Mouse (Mus musculus): Measurements from ENCODE around the gene Kifc3. TPM values are rescaled to one million over a fixed set of nuclear protein-coding genes. Genes with fewer than 3 reads are reported as not detected.

Gene Kifc3
- polyA plus RNA-seq, 1 experiment from 2014 or later: 17.9 TPM

DNA sequence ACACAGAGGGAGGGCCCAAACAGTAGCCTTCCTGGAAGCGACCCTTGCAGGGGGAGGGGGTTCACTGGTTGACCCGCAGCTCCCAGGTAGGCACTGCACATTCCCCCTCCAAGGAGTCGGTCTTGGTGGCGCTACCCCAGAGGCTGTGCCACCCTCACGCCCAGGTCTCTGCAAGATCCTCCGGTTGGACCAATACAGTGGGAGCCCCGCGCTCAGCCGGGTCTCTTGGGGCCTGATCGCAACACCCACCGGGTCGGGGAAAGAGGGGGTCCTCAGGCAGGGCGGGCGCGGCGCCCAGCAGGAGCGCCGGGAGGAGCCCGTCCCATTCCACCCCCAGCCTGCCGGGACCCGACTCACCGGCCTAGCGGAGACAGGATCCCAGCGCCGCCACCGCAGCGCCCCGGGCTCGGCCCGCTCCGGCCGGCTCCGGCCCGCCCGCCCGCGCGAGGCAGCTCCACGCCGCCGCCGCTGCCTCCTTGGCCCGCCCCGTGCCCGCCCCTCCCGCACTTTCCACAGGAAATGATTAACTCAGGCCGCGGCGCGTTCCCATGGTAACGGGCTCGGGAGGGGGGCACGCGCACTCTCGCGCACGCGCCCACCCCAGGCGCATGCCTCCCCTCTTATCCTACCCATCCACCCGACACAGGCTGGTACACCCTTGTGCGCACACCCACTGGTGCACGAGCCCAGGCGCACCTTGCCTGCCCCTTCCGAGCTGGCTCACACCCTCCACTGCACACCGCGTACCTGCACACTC, 60.4 kb downstream of the Kifc3 start:
- peak; percentile 55 for ATAC-seq (ENCODE audit: insufficient number of reproducible peaks, low FRiP score, low TSS enrichment, low read depth)

DNA sequence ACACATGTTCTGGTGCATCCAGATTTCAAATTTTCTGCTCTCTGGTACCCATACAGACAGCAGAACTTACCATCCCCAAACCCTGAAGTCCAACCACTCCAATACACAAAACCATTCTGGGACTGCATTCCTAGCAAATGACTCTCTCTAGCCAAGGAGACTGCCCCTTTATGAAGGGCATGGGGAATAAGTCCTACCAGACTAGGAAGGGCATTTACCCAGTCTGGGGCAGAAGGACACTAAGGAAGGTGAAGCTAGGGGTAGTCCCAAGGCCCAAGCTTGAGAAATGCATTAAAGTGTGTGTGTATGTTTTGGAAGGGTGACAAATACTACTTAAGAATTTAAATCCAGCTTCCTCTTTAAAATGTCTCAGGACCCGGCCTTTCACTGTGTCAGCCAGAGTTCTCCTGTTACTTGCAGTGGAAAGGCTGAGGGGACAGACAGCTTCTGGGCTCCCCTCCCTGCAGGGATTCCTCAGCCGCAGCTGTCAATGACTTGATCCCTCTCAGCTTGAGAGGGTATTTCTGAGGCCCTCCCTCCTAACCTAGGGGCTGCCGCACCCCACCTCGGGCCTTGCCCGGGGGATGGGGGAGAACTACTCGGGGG, 61.0 kb downstream of the Kifc3 start:
- 3% methylated on average over 6 of the region's 6 CpGs for WGBS
- Histone ChIP-seq H3K4me3 (replicated peaks) (peak overlapping the region; percentile 55), H3K4me1 (peaks cover 53% of the 10 kb centered on the region), H3K4me2 (replicated peaks) (peak overlapping the region; percentile 92), H3K9me3 (replicated peaks) (no peaks in the 10 kb centered on the region), H3K27me3 (peaks cover 5% of the 10 kb centered on the region; the same call in 1 of the 2 replicates), H3K36me3 (no peaks in the 10 kb centered on the region), H3K27ac (replicated peaks) (peak overlapping the region; percentile 39), H3K9ac (peak overlapping the region; percentile 53)
- no peak for ATAC-seq (ENCODE audit: insufficient number of reproducible peaks, low FRiP score, low TSS enrichment, low read depth)

More for the DNA sequence above, 60.4 kb downstream of the Kifc3 start:
- Histone ChIP-seq H3K9ac (peak overlapping the region; percentile 53), H3K4me2 (replicated peaks) (peak overlapping the region; percentile 92), H3K27ac (replicated peaks) (peak overlapping the region; percentile 29), H3K4me3 (replicated peaks) (peak overlapping the region; percentile 55), H3K27me3 (no peaks in the 10 kb centered on the region), H3K36me3 (no peaks in the 10 kb centered on the region), H3K9me3 (replicated peaks) (no peaks in the 10 kb centered on the region), H3K4me1 (peaks cover 49% of the 10 kb centered on the region)
- 2% methylated on average over 51 of the region's 66 CpGs for WGBS

DNA sequence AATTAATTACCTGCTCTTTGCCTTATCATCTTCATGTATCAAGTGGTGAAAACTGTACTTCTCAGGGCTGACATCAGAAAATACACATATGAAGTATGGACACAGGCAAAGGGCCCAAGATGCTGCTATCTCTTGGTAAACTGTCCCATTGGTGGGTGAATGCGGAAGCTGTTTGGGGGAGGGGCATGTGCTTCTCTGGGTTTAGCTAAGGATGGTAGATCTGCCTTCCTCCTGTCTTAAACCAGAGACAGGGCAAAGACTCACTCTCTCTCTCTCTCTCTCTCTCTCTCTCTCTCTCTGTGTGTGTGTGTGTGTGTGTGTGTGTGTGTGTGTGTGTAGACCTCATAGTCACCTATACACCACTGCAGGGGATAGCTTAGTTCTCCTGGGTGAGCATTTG, 61.6 kb downstream of the Kifc3 start:
- H3K9me3 ChIP-seq (replicated peaks): no peaks in the 10 kb centered on the region
- no peak overlapping the region for H3K9ac ChIP-seq
- H3K4me2 ChIP-seq (replicated peaks): peak overlapping the region; percentile 92
- H3K4me3 ChIP-seq (replicated peaks): no peak overlapping the region
- no peak for ATAC-seq (ENCODE audit: insufficient number of reproducible peaks, low FRiP score, low TSS enrichment, low read depth)
- WGBS: 85% methylated on average over 1 of the region's 1 CpGs
- H3K27ac ChIP-seq (replicated peaks): no peak overlapping the region
- peaks cover 5% of the 10 kb centered on the region; the same call in 1 of the 2 replicates for H3K27me3 ChIP-seq
- H3K36me3 ChIP-seq: no peaks in the 10 kb centered on the region
- peaks cover 53% of the 10 kb centered on the region for H3K4me1 ChIP-seq

DNA sequence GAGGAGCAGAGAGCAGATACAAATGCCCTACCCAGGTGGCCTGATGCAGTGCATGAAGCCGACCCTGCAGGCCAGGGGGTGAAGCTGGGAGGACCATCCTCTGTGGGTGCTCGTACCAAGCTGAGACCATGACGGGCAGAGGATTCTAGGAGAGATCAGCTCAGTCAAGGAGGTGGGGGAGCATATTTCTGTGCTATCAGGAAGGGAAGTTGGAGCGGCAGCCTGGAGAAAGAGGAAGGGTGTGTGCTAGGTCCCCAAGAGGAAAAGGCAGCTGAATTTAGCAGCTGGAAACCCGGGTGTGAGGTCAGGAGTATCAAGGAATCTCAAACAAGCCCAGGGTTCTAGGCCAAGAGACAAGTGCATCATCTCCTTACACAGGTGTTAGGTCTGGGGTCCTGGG, 62.1 kb downstream of the Kifc3 start:
- H3K27me3 ChIP-seq: peaks cover 5% of the 10 kb centered on the region; the same call in 1 of the 2 replicates
- H3K4me1 ChIP-seq: peaks cover 53% of the 10 kb centered on the region
- no peak overlapping the region for H3K9ac ChIP-seq
- H3K36me3 ChIP-seq: no peaks in the 10 kb centered on the region
- no peak for ATAC-seq (ENCODE audit: insufficient number of reproducible peaks, low FRiP score, low TSS enrichment, low read depth)
- no peak overlapping the region for H3K27ac ChIP-seq (replicated peaks)
- H3K4me3 ChIP-seq (replicated peaks): no peak overlapping the region
- H3K9me3 ChIP-seq (replicated peaks): no peaks in the 10 kb centered on the region
- no peak overlapping the region for H3K4me2 ChIP-seq (replicated peaks)
- WGBS: 62% methylated on average over 5 of the region's 5 CpGs

DNA sequence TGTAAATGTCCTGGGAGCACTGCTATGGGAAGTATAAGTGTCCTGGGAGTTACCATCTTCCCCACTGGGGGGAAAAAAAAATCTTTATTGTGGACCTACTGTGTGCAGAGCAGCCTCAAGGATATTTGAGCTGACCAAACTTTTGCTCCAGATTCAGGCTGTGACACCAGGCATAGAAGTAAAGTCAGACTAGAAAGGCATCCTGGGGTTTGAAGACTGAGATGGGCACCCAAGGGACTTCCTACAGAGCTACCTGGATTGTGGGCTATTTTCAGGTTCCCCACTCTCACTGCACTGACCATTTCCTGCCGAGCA, 63.6 kb downstream of the Kifc3 start:
- 33% methylated on average over 1 of the region's 1 CpGs for WGBS
- H3K4me1 ChIP-seq: peaks cover 53% of the 10 kb centered on the region
- peaks cover 5% of the 10 kb centered on the region; the same call in 1 of the 2 replicates for H3K27me3 ChIP-seq
- ATAC-seq (ENCODE audit: insufficient number of reproducible peaks, low FRiP score, low TSS enrichment, low read depth): no peak
- H3K27ac ChIP-seq (replicated peaks): no peak overlapping the region
- no peak overlapping the region for H3K4me3 ChIP-seq (replicated peaks)
- no peaks in the 10 kb centered on the region for H3K36me3 ChIP-seq
- H3K9ac ChIP-seq: no peak overlapping the region
- H3K4me2 ChIP-seq (replicated peaks): no peak overlapping the region
- H3K9me3 ChIP-seq (replicated peaks): no peaks in the 10 kb centered on the region

DNA sequence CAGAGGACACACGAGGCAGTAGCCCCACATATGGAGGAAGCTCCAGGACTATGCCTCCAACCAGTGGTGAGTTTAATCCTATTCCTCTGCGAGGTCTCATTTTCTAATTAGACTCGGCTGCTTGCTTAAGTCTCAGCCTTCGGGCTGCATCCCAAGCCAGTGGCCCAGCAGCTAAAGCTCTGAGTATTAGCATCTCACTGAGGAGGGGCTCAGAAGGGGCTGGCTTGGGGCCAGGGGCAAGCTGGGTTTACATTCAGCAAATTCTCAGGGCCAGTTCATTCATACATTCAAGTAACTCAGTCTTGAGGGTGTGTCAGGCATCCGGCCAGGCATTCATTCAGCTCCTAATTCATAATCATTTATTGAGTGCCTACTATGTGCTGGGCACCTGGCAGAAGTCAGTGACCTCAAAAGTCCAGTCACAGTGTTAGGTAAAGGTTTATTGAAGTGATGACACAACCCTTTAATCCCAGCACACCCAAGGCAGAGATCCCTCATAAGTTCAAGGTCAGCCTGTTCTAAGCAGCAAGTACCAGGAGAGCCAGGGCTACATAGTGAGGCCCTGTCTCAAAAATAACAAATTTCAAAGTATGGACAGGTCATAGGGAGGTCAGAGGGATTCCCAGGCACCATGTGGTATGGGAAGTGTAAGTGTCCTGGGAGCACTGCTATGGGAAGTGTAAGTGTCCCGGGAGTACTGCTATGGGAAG, 64.1 kb downstream of the Kifc3 start:
- 19% methylated on average over 6 of the region's 6 CpGs for WGBS
- H3K4me1 ChIP-seq: peaks cover 52% of the 10 kb centered on the region
- no peaks in the 10 kb centered on the region for H3K9me3 ChIP-seq (replicated peaks)
- peaks cover 5% of the 10 kb centered on the region; the same call in 1 of the 2 replicates for H3K27me3 ChIP-seq
- peak overlapping the region; percentile 70 for H3K27ac ChIP-seq (replicated peaks)
- 0 out of 2 replicates have a peak, but pooled peaks have one; percentile 11 for ATAC-seq (ENCODE audit: insufficient number of reproducible peaks, low FRiP score, low TSS enrichment, low read depth)
- peak overlapping the region; percentile 68 for H3K4me2 ChIP-seq (replicated peaks)
- no peak overlapping the region for H3K9ac ChIP-seq
- H3K4me3 ChIP-seq (replicated peaks): peak overlapping the region; percentile 34
- H3K36me3 ChIP-seq: peaks cover 2% of the 10 kb centered on the region; the same call in 1 of the 2 replicates

DNA sequence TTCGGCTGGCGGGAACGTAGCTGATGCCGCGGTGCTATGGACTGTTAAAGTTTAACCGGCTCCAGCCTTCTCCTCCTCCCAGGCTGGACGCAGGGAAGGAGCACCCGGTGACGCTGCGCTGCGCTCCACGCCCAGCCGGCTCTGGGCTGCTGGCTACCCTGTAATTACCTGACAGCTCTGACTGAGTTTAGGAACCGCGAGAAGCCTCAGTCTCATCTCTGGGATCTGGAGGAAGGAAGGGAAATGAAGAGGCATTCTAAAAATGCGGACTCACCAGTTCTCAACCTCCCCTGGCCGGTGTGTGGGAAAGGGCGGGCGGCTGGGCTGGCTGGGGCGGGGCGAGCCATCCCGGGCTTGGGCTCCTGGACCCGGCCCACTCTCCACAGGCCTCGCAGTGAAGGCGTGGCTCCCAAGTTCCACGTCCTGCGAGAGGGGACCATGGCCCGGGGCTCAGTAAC, 64.9 kb downstream of the Kifc3 start:
- Histone ChIP-seq H3K36me3 (peaks cover 4% of the 10 kb centered on the region; the same call in 1 of the 2 replicates), H3K4me3 (replicated peaks) (peak overlapping the region; percentile 34), H3K4me1 (peaks cover 44% of the 10 kb centered on the region), H3K9ac (peak overlapping the region; percentile 18; the same call in 1 of the 2 replicates), H3K4me2 (replicated peaks) (peak overlapping the region; percentile 68), H3K9me3 (replicated peaks) (no peaks in the 10 kb centered on the region), H3K27me3 (peaks cover 5% of the 10 kb centered on the region; the same call in 1 of the 2 replicates), H3K27ac (replicated peaks) (peak overlapping the region; percentile 70)
- ATAC-seq (ENCODE audit: insufficient number of reproducible peaks, low FRiP score, low TSS enrichment, low read depth): peak; percentile 77
- 5% methylated on average over 28 of the region's 28 CpGs for WGBS

DNA sequence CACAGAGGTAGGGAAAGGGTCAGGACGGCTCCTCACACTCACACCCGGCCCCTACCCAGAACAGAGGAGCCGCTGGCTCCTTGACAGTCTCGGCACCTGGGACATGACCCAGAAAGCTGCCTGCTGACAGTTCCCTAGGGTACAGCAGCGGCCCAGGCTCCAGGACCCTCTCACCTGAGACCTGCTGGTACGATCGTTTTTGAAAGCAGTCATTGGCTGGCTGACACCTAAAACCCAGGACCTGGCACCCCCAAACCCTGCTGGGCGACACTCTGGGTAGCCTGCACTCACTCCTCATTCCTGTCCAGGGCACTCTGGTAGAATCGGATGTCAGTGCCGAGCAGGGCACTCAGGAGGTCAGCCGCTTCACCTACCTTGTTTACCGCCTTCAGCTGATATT, 65.4 kb downstream of the Kifc3 start:
- Histone ChIP-seq H3K4me2 (replicated peaks) (peak overlapping the region; percentile 68), H3K27ac (replicated peaks) (0 out of 2 replicates have a peak overlapping the region, but pooled peaks have one; percentile 70), H3K27me3 (peaks cover 5% of the 10 kb centered on the region; the same call in 1 of the 2 replicates), H3K9ac (no peak overlapping the region), H3K4me3 (replicated peaks) (peak overlapping the region; percentile 34), H3K9me3 (replicated peaks) (no peaks in the 10 kb centered on the region), H3K36me3 (peaks cover 4% of the 10 kb centered on the region; the same call in 1 of the 2 replicates), H3K4me1 (peaks cover 41% of the 10 kb centered on the region)
- no peak for ATAC-seq (ENCODE audit: insufficient number of reproducible peaks, low FRiP score, low TSS enrichment, low read depth)
- WGBS: 29% methylated on average over 12 of the region's 12 CpGs

DNA sequence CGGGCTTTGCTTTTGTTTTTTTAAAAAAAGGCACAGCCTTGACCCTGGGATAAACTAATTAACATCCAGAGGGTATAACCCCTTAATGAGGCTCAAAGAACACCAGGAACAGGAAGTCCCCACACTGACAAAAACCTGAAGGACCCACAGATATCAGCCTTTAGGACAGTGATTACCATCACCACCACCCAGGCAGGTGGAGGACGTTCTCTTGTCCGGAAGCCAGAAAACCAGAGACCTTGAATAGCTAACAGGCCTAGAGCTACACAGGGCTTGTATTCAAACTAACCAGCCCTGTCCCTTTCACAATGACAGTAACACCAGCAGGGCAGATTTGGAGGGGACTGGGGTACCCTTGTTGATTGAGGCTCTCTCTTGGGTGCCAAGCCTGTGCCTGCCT, 66.4 kb downstream of the Kifc3 start:
- Histone ChIP-seq H3K27me3 (peaks cover 5% of the 10 kb centered on the region; the same call in 1 of the 2 replicates), H3K36me3 (peaks cover 7% of the 10 kb centered on the region; the same call in 1 of the 2 replicates), H3K9ac (no peak overlapping the region), H3K9me3 (replicated peaks) (no peaks in the 10 kb centered on the region), H3K4me2 (replicated peaks) (no peak overlapping the region), H3K27ac (replicated peaks) (no peak overlapping the region), H3K4me3 (replicated peaks) (no peak overlapping the region), H3K4me1 (peaks cover 32% of the 10 kb centered on the region)
- 72% methylated on average over 3 of the region's 3 CpGs for WGBS
- ATAC-seq (ENCODE audit: insufficient number of reproducible peaks, low FRiP score, low TSS enrichment, low read depth): no peak

DNA sequence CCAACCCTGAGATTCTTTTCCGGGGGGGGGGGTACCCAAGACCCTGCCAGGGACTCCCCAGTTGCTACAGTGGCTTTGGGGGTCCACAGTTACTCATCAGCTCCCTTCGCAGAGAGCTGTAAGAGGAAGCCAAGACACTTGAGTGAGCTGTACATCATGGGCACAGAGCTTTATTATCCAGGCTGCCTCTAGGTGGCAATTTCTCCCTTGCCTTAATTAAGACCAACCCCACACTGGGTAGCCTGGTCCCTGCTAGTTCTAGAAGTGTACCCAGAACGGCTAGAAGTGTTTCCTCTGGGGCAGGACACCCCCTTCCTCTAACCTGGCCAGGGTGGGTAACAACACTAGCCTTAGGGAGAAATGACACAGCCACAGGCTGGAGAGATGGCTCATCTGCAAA, 67.4 kb downstream of the Kifc3 start:
- Histone ChIP-seq H3K4me3 (replicated peaks) (no peak overlapping the region), H3K36me3 (peaks cover 7% of the 10 kb centered on the region; the same call in 1 of the 2 replicates), H3K4me1 (peaks cover 24% of the 10 kb centered on the region), H3K27ac (replicated peaks) (no peak overlapping the region), H3K4me2 (replicated peaks) (no peak overlapping the region), H3K9ac (no peak overlapping the region), H3K9me3 (replicated peaks) (no peaks in the 10 kb centered on the region), H3K27me3 (peaks cover 5% of the 10 kb centered on the region; the same call in 1 of the 2 replicates)
- WGBS: 41% methylated on average over 3 of the region's 3 CpGs
- no peak for ATAC-seq (ENCODE audit: insufficient number of reproducible peaks, low FRiP score, low TSS enrichment, low read depth)

DNA sequence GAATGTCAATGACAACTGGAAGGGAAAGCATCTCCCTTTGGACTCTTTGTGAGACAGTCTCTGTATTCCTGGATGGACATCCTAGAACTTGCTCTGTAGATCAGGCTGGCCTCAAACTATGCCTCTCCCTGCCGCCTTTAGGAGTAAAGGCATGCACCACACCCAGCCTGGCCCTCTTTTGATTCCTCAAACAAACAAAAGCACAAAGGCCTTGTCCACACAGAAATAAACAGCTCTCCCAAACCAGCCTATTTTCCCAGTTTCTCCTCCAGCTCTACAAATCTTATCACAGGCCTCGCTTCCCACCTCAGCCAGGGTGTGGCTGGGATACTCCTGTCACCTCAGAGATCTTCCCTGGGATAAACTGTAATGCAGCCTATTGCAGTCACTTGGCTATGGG, 68.4 kb downstream of the Kifc3 start:
- Histone ChIP-seq H3K4me1 (peaks cover 23% of the 10 kb centered on the region), H3K4me3 (replicated peaks) (no peak overlapping the region), H3K27ac (replicated peaks) (no peak overlapping the region), H3K4me2 (replicated peaks) (no peak overlapping the region), H3K9ac (no peak overlapping the region), H3K9me3 (replicated peaks) (no peaks in the 10 kb centered on the region), H3K27me3 (peaks cover 5% of the 10 kb centered on the region; the same call in 1 of the 2 replicates), H3K36me3 (peaks cover 7% of the 10 kb centered on the region; the same call in 1 of the 2 replicates)
- no peak for ATAC-seq (ENCODE audit: insufficient number of reproducible peaks, low FRiP score, low TSS enrichment, low read depth)
- 91% methylated on average over 2 of the region's 2 CpGs for WGBS
